Mouse (Mus musculus): ENCODE data around the gene Klk13. TPM values are rescaled to one million over a fixed set of nuclear protein-coding genes. Genes with fewer than 3 reads are reported as not detected.

Gene Klk13
- polyA plus RNA-seq (2014; fragmentation: Illumina TruSeq; extraction: RNeasy Lipid Tissue Mini Kit (QIAGEN cat#74804); ENCODE audit: low read depth, low replicate concordance): not detected

DNA sequence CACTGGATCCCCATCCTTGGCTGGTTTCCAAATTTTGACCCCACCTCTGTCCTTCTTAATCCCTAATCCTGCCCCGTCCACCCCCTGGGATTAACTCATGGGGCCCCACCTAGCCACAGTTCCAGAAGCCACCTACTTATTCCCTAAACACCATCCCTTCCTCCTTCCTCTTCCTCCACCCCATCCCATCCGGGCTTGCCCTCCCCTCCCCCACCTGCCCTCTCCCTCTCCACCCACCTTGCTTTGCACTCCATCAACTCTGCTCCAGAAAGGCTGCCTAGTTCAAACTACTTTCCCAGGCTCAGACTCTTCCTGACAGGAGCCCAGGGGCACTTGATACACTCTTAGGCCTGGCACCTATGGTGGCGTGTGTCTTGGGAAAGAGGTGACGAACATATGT lies at the start of gene Klk13:
TSS of gene Klk13 (plus strand) at position 301 of the 400 bp plus-strand sequence.

DNA sequence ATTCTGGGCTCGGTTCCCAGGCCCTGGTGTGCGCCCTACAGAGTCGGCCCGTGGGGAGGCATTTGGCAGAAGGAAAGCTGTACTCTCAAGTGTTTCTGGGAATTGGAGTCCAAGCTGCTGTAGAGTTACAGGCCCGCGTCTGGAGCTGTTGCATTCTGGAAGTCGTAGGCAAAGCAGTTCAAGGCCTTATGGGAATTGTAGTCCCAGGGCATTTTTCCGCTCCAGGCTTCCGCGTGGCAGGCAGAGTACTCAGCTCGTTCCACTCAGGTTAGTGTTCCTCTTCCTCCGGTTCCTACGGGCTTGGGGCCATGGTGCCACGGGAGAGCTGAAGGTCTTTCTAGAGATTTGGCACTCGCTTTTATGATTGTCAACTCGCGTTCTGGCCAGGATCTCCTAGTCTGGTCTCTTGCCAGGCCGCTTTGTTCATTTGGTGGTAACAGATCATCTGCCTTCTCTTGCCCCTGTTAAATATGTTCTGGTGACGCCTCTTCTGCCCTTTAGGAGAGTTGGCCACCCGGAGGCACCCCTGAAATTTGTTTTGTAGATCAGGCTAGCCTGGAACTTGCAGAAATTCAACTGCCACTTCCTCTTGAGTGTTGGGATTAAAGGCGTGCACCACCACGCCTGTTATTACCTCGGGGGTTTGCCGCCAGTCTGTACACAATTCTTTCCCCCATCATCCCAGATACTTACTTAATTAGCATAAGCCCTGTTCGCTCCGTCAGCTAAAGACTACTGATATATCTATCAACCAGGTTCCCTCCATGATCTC lies 40.4 kb upstream of the Klk13 start, which contains the start of gene Ctu1:
TSS of gene Ctu1 (plus strand) at position 208 of the 772 bp plus-strand sequence.

DNA sequence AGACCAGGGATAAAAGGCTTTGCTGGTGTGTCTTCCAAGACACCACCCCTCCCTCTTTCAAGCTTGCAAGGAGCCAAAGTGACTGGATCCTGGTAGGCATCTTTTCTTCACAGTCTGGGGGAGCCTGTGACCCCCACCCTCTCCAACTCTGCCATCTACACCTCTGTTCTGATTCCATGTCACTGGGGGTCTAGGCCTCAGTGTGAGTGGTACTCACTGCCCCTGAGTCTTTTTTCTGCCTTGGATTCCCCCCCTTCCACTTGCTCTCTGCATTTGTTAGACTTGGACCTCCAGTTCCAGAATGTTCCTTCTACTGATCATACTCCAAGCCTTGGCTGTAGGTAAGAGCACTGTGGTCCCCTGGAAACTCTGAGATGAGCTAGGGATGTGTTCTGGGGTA lies 22.2 kb upstream of the Klk13 start, which contains the start of gene Klk14:
TSS of gene Klk14 (plus strand) at position 301 of the 400 bp plus-strand sequence.

DNA sequence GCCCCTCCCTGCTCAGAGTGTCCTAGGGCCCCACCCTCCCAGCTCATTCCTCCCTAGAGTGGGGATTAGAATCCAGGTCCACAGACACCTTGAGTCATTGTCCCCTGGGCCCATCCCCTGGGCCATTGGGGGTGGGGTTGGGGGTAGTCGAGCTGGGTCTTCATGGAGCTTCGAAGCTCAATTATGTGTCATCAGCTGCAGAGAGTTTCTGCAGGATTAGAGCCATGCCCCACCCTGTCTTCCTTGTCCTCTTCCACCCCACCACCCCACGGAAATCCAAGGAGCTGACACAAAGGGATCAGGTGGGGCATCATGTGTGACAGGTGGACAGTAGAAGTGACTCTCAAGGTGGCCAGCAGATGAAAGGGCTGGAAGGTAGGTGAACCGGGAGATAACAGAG lies 56.2 kb downstream of the Klk13 start, which contains the start of gene Klk12:
TSS of gene Klk12 (plus strand) at position 301 of the 400 bp plus-strand sequence.

DNA sequence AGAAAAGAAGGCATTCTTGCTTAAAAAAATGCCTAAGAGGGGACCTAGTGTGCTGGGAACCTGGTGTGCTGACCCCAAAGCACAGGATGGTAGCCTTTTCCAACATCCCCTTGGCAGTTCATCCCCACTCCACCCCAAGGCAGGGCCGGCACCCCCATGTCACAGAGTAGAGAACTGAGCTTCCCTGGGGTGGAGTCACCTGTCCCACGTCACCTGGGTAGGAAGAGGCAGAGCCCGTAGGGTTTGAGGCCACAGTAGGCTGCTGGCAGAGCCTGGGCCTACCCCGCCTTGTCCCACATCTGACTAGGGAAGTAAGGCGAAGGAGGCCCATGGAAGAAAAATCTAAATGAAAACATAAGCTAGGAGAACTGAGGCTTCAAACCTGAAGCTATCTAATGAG lies 62.0 kb downstream of the Klk13 start, which contains the start of gene Klk11:
TSS of gene Klk11 (plus strand) at position 241 of the 400 bp plus-strand sequence.

Other genes with a start within 250 kb of the Klk13 start
- 2.5 TPM for gene Vsig10l, start 249.4 kb upstream of the Klk13 start, polyA plus RNA-seq (2014; fragmentation: Illumina TruSeq; extraction: RNeasy Lipid Tissue Mini Kit (QIAGEN cat#74804); ENCODE audit: low read depth, low replicate concordance)
- gene Iglon5, start 222.5 kb upstream of the Klk13 start, polyA plus RNA-seq (2014; fragmentation: Illumina TruSeq; extraction: RNeasy Lipid Tissue Mini Kit (QIAGEN cat#74804); ENCODE audit: low read depth, low replicate concordance): 0.39 TPM
- gene 4931406B18Rik, start 206.6 kb upstream of the Klk13 start, polyA plus RNA-seq (2014; fragmentation: Illumina TruSeq; extraction: RNeasy Lipid Tissue Mini Kit (QIAGEN cat#74804); ENCODE audit: low read depth, low replicate concordance): not detected
- gene Cd33, start 168.1 kb upstream of the Klk13 start, polyA plus RNA-seq (2014; fragmentation: Illumina TruSeq; extraction: RNeasy Lipid Tissue Mini Kit (QIAGEN cat#74804); ENCODE audit: low read depth, low replicate concordance): 1.6 TPM
- 1.1 TPM for gene Zfp658, start 150.3 kb upstream of the Klk13 start, polyA plus RNA-seq (2014; fragmentation: Illumina TruSeq; extraction: RNeasy Lipid Tissue Mini Kit (QIAGEN cat#74804); ENCODE audit: low read depth, low replicate concordance)
- 2.9 TPM for gene Zfp719, start 133.0 kb upstream of the Klk13 start, polyA plus RNA-seq (2014; fragmentation: Illumina TruSeq; extraction: RNeasy Lipid Tissue Mini Kit (QIAGEN cat#74804); ENCODE audit: low read depth, low replicate concordance)
- gene Zfp819, start 105.4 kb upstream of the Klk13 start, polyA plus RNA-seq (2014; fragmentation: Illumina TruSeq; extraction: RNeasy Lipid Tissue Mini Kit (QIAGEN cat#74804); ENCODE audit: low read depth, low replicate concordance): not detected
- gene Ceacam18, start 77.9 kb upstream of the Klk13 start, polyA plus RNA-seq (2014; fragmentation: Illumina TruSeq; extraction: RNeasy Lipid Tissue Mini Kit (QIAGEN cat#74804); ENCODE audit: low read depth, low replicate concordance): not detected
- gene Siglece, start 52.4 kb upstream of the Klk13 start, polyA plus RNA-seq (2014; fragmentation: Illumina TruSeq; extraction: RNeasy Lipid Tissue Mini Kit (QIAGEN cat#74804); ENCODE audit: low read depth, low replicate concordance): 1.2 TPM
- 2.5 TPM for gene Ctu1, start 40.6 kb upstream of the Klk13 start, polyA plus RNA-seq (2014; fragmentation: Illumina TruSeq; extraction: RNeasy Lipid Tissue Mini Kit (QIAGEN cat#74804); ENCODE audit: low read depth, low replicate concordance)
- gene Klk14, start 22.1 kb upstream of the Klk13 start, polyA plus RNA-seq (2014; fragmentation: Illumina TruSeq; extraction: RNeasy Lipid Tissue Mini Kit (QIAGEN cat#74804); ENCODE audit: low read depth, low replicate concordance): not detected
- gene Klk12, start 56.3 kb downstream of the Klk13 start, polyA plus RNA-seq (2014; fragmentation: Illumina TruSeq; extraction: RNeasy Lipid Tissue Mini Kit (QIAGEN cat#74804); ENCODE audit: low read depth, low replicate concordance): not detected
- not detected for gene Klk11, start 62.0 kb downstream of the Klk13 start, polyA plus RNA-seq (2014; fragmentation: Illumina TruSeq; extraction: RNeasy Lipid Tissue Mini Kit (QIAGEN cat#74804); ENCODE audit: low read depth, low replicate concordance)
- not detected for gene Klk10, start 68.5 kb downstream of the Klk13 start, polyA plus RNA-seq (2014; fragmentation: Illumina TruSeq; extraction: RNeasy Lipid Tissue Mini Kit (QIAGEN cat#74804); ENCODE audit: low read depth, low replicate concordance)
- not detected for gene Klk9, start 79.3 kb downstream of the Klk13 start, polyA plus RNA-seq (2014; fragmentation: Illumina TruSeq; extraction: RNeasy Lipid Tissue Mini Kit (QIAGEN cat#74804); ENCODE audit: low read depth, low replicate concordance)
- gene Klk8, start 85.0 kb downstream of the Klk13 start, polyA plus RNA-seq (2014; fragmentation: Illumina TruSeq; extraction: RNeasy Lipid Tissue Mini Kit (QIAGEN cat#74804); ENCODE audit: low read depth, low replicate concordance): 8.1 TPM
- not detected for gene Klk7, start 98.7 kb downstream of the Klk13 start, polyA plus RNA-seq (2014; fragmentation: Illumina TruSeq; extraction: RNeasy Lipid Tissue Mini Kit (QIAGEN cat#74804); ENCODE audit: low read depth, low replicate concordance)
- gene Klk6, start 111.9 kb downstream of the Klk13 start, polyA plus RNA-seq (2014; fragmentation: Illumina TruSeq; extraction: RNeasy Lipid Tissue Mini Kit (QIAGEN cat#74804); ENCODE audit: low read depth, low replicate concordance): not detected
- gene Klk5, start 129.4 kb downstream of the Klk13 start, polyA plus RNA-seq (2014; fragmentation: Illumina TruSeq; extraction: RNeasy Lipid Tissue Mini Kit (QIAGEN cat#74804); ENCODE audit: low read depth, low replicate concordance): not detected
- gene Klk4, start 168.6 kb downstream of the Klk13 start, polyA plus RNA-seq (2014; fragmentation: Illumina TruSeq; extraction: RNeasy Lipid Tissue Mini Kit (QIAGEN cat#74804); ENCODE audit: low read depth, low replicate concordance): not detected
- gene Klk15, start 221.2 kb downstream of the Klk13 start, polyA plus RNA-seq (2014; fragmentation: Illumina TruSeq; extraction: RNeasy Lipid Tissue Mini Kit (QIAGEN cat#74804); ENCODE audit: low read depth, low replicate concordance): not detected
- gene Klk1b8, start 238.1 kb downstream of the Klk13 start, polyA plus RNA-seq (2014; fragmentation: Illumina TruSeq; extraction: RNeasy Lipid Tissue Mini Kit (QIAGEN cat#74804); ENCODE audit: low read depth, low replicate concordance): not detected

All from heart, adult 10 weeks (tissue).